Mouse (Mus musculus) c-Kit-positive CD71-positive TER-119-negative erythroid progenitor cells, embryonic 14.5 days (primary cell): ENCODE measurements at regions not wholly inside any gene's neighbourhood (a gene's known extent, or its start where the extent isn't known, plus 50 kb on each side); places are given as distances from the start of the nearest gene placed in this dataset.
"Not testable (repeated sequence)": the region's sequence is repeated elsewhere in the genome, so short reads cannot be mapped to it uniquely, and the experiment has no call there.

Experiments used
- DNase-seq: peaks from one replicate; pipeline ENCODE4 v3.0.0-alpha.2; 2013; ENCODE audit warnings: low read depth

DNA sequence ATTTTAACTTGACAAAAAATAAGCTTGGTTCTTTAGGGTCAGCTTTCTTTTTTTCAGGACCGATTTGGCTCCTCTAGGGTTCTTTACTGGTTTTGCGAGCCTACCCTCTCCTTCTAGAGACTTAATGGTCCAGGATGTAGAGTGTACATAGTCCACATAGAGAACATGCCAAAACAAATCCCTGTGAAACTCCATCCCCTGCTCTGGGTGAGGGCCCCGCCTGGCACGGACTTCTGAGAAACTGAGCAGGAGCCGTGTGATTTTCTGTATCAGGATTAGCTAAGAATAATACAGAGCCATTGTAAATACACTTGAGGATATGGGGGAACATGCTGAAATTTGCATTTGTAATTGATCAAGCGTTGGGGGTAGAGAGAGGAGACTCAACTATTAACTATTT, 118.2 kb upstream of the Teddm2 start:
- DNase-seq: no peak

DNA sequence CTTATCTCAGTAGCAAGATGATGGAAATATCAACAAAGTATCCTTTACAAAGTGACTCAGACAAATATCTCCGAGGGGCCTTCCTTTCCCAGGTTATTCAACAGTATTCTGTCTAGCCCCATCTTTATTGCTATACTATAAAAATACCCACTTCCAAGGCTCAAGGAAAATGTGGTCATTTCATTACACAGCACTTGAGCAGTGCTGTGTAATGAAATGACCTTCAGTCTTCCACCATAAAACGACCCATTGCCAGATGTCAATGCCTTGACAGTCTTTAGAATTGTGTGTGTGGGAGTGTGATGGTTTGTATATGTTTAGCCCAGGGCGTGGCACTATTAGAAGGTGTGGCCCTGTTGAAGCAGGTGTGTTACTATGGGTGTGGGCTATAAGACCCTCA, 124.3 kb upstream of the Teddm2 start:
- no peak for DNase-seq

DNA sequence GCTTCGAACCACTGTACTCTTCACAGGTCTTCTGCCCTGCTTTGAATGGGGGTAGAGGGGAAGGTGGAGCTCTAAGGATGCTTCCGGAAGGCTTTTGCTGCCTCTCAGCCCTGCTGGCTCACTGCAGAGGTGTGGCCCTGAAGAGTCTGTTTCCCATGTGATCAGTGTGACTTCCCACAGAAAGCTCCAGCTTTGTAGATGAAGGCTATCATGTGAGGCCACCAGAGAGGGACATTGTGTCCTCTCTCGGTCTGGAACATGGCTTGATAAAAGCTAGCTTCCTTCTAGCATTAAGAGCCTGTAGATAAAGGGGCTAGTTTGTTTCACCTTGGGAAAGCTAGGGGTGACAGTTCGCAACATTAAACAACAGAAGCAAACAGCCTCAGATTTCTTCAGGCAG, 127.3 kb upstream of the Teddm2 start:
- no peak for DNase-seq

DNA sequence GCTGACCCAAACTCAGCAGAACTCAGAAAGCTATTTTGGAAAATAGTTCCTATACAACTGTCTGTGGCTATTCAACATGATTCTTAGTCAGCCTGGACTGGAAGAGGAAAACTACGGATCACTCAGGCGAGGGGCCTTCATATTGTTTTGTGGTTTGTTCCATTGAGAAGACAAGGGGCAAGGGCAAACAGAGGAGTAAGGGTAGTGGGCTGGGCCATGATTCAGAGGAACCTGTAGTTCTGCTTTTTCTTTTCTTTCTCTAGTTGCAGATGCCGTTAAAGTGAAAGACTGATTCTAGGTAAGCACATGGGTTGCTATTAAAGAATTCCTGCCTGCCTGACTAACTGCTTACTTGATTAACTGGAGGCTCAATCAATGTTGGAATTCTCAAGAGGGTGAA, 129.8 kb upstream of the Teddm2 start:
- no peak for DNase-seq

DNA sequence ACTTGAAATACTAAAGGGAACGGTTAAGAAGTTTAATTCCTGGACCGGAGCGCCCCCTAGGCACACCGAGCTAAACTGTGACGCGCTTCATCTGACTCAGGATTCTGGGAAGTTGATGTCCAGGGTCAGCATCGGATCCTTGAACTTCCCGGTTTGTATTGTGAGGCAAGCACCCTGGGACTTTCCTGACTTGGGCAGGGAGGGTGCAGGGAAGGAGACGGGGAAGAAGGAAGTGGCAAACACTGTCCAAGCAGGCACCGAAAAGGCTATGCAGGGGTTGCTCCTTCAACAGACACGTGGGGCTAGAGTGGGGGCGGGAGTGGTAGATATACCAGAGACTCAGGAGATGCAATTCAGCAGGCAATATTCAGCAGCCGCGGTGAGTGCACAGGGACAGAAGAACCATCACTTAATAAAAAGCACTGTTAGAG, 132.7 kb upstream of the Teddm2 start:
- DNase-seq: peak; percentile 59

DNA sequence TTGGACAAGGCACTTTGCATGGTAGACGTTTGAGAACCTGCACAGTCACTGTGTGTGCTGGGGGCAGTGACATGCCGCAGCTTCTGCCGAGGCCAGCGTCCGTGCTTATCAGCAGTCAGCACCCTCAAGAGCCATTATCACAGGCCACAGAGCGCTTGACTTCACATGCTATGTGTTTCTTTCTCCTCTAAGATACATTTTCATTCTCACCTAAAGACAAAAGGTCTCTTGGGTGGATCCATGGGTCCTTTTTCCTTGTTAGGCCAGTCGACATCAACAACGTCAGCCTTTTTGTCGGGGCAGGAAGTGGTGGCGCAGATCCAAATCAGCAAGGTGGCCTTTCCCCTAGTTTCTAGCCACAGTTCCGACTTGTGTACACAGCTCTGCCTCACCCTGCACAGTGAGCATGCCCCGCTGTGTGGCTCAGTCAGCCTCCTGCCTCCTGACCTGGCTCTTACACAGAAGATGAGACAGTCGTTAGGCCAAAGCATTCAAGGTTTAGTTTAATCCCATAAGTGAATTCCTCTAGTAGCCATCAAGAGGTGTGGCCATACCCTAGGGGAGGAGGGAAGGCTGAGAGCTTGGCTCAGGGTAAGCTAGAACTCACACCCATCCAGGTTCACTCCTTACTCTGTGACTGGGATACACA, 134.1 kb upstream of the Teddm2 start:
- peak; percentile 74 for DNase-seq

DNA sequence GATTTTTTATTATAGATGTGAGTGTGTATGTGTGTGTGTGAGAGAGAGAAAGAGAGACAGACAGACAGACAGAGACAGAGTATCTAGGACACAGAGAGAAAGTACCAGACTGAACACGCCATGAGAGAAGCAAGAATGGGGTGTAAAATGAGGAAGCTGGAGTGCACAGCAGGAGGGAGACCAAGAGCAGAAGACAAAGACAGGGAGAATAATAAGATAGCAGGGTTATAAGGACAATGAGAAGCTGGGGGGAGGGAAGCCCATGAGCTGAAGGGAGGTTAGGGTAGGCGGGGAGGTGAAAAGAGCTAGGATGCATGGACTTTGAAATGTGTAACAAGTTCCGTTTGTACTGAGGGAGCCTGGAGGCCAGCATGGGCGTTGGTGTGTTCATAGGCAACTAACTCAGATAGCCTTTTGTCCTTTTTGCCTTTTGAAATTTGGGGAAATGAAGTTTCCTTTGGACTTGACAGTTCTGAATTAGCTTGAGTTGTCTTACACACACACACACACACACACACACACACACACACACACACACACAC, 136.8 kb upstream of the Teddm2 start:
- DNase-seq: no peak

DNA sequence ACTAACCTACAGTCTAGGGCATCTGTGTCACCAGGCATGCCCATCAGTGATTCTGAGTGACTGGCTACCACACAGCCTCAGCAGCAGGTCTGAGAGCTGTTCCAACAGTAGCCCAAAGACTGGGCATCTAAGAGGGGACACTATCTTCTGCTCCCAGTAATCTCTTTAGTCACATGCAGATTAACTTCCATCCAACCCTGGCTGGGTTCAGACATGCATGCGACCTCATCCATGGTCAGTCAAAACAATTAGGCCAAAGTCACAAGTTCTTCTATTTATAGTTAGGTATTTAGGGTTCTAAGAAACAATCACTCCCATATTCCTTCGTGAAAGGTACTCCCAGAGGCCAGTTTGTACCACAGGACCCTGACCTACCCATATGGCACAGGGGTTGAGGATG, 138.2 kb upstream of the Teddm2 start:
- DNase-seq: no peak

DNA sequence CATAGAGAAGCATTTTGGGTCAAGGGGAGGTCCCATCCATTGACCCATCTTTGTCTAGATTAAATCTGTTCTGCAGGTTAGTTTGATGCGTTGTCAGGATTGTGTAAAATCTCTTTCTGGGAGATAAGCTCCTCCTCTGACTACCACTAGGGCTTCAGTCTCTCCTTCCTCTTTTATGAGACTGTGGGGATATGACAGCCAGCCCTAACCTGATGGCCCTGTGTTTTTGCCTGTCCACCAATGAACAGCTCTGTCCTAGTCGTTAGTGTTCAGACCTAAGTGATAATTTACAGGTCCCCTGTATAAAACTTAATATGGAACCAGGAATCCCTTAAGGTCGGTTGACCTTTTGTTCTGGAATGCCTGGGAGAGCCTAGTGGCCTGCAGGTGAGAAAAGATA, 140.9 kb upstream of the Teddm2 start:
- no peak for DNase-seq

DNA sequence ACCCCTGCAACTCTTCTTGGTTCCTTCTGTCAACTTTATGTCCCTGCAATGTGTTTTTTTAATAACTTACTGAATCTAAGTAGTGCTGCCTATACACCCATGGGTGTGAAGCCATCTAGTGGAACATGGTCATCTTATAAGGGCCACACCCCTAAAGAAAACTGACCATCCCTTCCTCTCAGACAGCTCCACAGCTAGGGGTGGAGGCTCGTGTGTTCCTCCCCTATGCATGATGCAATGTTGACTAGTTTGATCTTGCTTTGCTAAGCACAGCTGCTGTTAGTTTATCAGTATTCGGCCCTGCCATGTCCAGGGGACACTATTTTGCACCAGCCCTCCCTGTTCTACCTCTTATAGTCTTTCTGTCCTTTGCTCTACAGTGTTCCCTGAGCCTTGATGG, 142.9 kb upstream of the Teddm2 start:
- DNase-seq: no peak

DNA sequence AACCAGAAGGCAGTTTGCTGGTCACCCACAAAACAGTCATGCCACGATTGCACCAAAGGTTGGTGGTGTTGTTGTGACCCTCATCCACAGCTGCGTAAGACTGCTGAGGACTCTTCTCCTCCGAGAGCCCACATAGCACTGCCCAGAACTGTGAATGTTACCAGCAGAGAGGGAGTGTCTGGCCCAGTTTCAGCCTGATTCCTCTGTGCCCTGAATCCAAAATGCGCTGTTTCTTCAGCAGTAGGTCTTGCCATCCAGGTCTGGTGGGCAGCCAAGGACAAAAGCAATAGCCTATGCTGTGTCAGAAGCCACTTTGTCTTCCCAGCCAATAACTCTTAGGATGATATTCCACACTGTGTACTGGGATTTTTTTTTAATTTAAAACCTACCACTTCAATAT, 144.7 kb upstream of the Teddm2 start:
- no peak for DNase-seq

DNA sequence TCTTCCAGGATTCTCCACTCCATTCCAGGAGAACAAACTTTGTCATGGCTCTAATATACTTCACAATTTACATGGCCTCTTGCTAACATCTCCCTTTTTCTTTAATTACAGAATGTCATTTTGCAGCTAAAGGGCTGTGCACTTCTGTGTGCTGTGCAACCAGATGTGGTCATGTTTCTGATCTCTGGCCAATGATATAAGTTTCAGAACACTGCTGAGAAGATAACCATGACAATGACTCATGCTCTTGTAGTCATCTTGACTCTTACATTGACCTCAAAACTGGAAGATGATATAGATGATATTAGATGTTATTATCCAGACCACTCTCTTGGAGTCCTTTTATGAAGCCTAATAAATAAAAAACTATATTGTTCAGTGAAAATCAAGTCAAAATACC, 145.9 kb upstream of the Teddm2 start:
- DNase-seq: no peak

DNA sequence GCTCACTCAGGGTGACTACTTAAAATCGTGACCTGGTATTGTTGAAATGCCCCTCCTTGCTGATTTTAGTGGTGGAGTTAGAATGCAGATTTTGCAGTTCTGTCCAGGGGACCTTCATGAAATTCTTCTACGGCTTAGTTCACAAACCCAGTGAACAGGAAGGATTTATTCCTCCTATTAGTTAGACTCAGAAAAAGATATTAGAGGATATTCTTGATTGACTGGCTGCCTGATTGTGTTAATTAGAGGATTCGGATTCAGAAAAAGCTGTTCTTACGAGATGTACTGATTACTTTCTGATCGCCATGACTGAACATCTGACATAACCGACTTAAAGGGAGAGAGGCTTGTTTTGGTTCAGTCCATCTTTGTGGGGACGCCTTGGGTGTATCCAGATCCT, 147.3 kb upstream of the Zfp648 start:
- DNase-seq: no peak

DNA sequence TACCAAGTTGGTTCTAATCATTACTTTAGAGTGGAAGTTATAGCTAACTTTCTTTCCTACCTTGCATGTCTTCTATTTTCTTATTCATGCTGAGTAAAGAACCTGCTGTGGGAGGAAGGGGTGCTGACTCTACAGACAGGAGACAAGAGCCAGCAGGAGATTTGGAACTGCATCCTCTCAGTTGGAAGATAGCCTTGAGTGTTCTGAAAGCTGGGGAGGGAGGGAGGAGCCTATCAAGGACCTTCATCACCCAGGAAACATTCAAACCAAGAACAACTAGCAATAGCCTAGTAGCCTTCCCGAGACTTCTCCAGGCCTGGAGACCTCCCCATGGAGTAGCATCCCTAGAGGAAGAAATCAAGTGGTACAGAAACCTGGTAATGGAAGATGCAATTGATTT, 146.1 kb upstream of the Zfp648 start:
- no peak for DNase-seq

DNA sequence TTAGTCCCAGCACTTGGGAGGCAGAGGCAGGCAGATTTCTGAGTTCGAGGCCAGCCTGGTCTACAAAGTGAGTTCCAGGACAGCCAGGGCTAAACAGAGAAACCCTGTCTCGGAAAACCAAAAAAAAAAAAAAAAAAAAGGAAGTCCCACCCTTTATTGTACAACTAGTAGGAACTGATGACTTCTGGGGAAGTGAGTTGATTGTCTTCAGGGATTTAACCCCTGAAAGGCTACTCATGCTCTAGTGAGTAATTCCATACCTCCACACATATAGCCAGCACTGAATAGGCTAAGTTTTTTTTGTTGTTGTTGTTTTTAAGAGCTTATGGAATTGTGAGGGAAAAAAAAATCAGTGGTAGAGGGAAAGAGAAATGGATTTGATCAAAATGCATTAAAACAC, 139.6 kb upstream of the Zfp648 start:
- DNase-seq: not testable (repeated sequence)

DNA sequence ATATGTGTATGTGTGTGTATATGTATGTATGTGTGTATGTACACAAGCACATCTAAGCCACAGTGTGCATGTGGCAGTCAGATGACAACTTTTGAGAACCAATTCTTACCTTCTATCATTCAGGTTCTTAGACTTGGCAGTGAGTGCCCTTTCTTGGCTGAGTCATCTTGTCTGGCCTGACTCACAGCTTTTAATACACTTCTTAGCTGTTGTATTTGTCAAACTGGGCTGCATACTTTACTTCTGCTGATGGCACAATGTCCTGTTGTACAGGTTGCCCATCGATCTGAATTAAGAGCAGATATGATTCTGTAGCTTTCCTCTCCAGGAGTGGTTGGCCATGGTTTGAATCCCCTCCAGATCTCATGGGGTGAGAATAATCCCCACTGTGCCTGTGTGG, 139.1 kb upstream of the Zfp648 start:
- DNase-seq: no peak

DNA sequence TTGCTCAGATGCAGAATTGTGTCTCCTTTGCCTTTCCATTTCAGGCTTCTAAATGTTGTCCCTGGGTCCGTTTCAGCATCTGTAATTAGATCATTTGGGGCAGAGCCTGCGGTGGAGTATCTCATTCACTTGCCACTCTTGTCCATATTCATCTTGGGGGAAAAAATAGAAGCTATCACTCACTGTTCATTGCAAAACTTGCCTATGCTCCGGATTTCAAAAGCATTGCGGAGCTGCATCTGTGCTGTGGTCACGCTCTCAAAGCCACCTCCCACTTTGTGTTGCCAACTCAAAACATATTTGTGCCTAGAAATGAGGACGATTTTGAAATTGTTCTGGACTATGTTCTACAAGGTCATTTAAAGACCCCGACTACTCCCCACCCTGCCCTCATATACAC, 138.3 kb upstream of the Zfp648 start:
- DNase-seq: no peak

DNA sequence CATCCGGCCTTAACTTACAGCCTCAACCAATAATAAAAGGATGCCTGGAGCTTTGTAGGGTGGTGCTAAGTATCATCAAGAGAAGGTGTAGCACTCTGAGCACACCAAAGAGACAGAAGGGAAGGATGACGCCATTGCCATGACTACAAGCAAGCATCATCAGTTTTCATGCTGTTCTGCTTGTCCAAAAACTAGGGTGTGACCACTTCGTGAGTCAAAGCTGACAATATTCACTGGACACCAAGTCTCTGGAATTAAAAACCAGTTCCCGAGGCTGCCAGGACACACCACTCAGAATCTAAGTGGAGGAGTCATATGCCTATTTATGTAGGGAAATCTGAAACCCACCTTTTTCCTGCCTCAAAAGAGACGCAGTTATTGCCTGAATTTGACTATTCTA, 136.4 kb upstream of the Zfp648 start:
- no peak for DNase-seq

DNA sequence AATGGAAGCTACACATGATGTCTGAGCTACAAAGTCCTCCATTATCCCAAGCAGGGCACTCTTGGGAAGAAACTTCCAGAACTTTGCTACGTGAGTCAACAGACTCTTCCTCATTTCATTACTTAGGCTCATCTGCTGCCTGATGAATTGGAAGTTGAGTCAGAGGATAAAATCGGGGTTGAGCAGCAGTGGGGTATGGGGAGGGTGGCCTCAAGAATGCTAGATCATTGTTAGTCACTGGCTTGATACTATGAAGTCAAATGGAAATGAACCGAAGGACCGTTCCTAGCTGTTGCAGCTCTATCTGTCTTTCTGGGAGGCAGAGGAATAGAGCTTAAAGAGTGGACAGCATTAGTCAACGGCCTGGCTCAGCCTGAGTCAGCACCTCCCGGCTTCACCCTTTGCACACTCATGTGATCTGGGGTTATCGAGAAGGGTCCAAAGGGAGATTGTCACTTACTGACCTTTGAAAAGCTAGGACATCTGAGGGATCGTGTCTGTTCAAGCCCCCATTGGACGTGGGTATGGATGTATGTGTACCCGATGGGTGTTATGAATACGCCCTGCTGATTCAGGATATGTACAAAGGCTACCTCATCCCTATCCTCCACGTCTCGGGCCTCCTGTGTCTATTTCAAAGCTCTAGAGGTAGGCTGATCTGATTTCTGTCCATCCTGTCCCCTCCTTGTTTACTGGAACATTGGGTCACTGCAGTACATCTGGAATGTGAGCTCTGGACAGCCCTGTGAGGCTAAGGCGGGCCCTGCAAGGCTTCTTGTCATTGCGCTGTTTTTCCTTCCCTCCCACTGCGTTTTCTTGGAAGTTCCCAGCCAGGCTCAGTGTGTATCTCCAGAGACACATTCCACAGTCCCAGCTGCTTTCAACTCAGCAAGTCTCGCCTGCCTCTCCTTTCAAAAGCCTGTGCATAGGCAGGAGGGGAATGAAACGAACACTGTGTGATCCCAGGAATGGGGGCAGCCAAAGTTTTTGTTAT, 135.4 kb upstream of the Zfp648 start:
- no peak for DNase-seq

DNA sequence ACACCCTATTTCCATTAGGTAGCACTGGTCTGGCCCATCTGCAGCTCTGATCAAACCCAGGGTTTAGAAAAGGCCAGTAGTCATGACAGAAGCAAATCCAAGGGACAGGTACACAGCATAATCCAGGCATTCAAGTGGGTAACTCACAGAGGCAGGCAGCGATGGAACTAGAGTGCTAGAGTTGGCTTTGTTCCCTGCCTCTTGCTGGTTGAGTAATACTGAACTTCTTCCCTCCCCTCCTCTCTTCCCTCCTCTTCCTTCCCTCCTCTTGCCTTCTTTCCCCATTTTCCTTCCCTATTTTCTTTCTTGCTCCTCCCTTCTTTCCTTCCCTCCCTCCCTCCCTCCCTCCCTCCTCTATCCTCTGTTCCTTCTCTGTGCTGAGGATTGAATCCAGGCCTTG, 133.1 kb upstream of the Zfp648 start:
- no peak for DNase-seq

DNA sequence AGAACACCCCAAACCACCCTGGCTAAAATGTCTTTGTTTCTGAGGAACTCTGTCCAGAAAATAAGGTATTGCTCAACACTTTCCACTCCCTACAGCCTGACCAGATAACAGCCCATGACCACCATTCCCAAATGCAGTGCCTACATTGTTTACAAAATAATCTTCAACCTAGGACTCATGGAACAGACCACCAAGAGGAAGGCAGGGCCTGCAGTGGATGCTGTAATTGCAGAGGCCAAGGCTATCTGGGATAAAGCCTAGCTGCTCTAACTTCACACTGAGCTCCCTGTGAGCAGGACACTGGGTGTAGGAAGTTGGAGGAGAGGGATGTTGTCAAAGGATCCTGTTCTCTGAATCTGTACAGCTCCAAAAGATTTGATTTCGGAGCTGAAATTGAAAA, 126.7 kb upstream of the Zfp648 start:
- DNase-seq: no peak

DNA sequence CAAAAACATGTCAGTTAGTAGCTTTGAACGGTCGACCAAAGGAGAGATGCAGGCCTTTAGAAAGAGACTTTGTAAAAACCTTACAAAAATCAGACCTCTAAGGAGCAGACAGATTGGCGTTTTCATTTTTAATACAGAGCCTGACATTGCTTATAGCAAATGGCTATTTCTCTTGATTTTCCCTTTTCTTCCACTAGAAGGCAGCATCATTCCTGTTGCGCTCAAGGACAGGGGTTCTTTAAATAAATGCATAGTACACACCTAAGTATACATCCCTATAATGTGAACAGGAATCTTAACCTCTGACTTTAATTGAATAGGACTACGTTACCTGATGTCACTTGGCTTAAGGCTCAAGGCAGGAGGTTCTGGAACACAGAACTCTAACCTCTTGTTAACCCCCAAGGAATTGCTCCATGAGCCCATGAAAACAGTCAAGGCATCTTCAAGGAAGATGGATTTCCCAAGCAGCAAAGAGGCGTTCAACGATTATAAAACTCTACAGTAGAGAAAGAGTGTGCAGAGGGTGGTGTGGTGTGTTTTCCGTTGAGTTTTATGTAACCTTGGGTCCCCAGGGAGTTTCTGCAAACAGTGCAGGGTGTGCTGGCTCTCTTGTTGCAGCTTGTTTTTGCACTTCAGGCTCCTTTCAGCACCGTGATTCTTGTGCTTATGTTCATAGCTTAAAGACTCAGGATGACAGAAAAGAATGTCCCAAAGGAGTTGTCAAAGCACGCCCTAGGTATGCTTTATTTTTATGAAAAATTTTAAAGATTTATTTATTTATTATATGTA, 124.1 kb upstream of the Zfp648 start:
- DNase-seq: no peak
